16 mouse cellular contexts compared by ENCODE assay signal in genomic region chr19:45830679-45831078, GRCm38 (mm10). TPM values are rescaled to one million over a fixed set of nuclear protein-coding genes. Genes with fewer than 3 reads are reported as not detected.
"Had no signal": no experiment of that assay in that cellular context is flagged by ENCODE, and none has a peak within 500 bp of the region (broad histone marks: within the 10 kb centered on the region; RNA-seq: fewer than 3 reads in every experiment).

No protein-coding gene starts in this region.

- H3K27me3 ChIP-seq: kidney, embryonic 15.5 days; limb, embryonic 13.5 days; midbrain, embryonic 12.5 days; neural tube, embryonic 15.5 days had no signal

- H3K27ac ChIP-seq: kidney, embryonic 15.5 days; limb, embryonic 13.5 days; liver, embryonic 14.5 days; midbrain, embryonic 12.5 days; neural tube, embryonic 15.5 days had no signal

- H3K36me3 ChIP-seq: midbrain, embryonic 12.5 days; neural tube, embryonic 15.5 days had no signal

- H3K4me3 ChIP-seq: kidney, embryonic 15.5 days; limb, embryonic 13.5 days; midbrain, embryonic 12.5 days; myocyte; neural tube, embryonic 15.5 days had no signal

- H3K9me3 ChIP-seq: kidney, embryonic 15.5 days; midbrain, embryonic 12.5 days; neural tube, embryonic 15.5 days had no signal

- H3K9ac ChIP-seq: kidney, embryonic 15.5 days; limb, embryonic 13.5 days; liver, embryonic 14.5 days; midbrain, embryonic 12.5 days; neural tube, embryonic 15.5 days had no signal

- H3K4me2 ChIP-seq: kidney, embryonic 15.5 days; limb, embryonic 13.5 days; midbrain, embryonic 12.5 days; neural tube, embryonic 15.5 days had no signal

- H3K4me1 ChIP-seq: limb, embryonic 13.5 days; midbrain, embryonic 12.5 days had no signal

- DNase-seq: kidney, adult 11 months; kidney, postnatal 36 days; left cerebral cortex, postnatal 4 days; lung, adult 2 months; lung, postnatal 14 days; right cerebral cortex, adult 18-20 months; right cerebral cortex, postnatal 25 days; thymus, adult 2 months; thymus, postnatal 25 days had no signal

RNA-seq across cellular contexts. Expression of gene Kcnip2, which starts 14.8 kb away (rescaled TPM):
- total RNA-seq: liver, adult 2 months had no signal
